Mouse (Mus musculus) layer of hippocampus, postnatal 14 days (tissue): ENCODE measurements around the gene Tjp2. TPM values are rescaled to one million over a fixed set of nuclear protein-coding genes. Genes with fewer than 3 reads are reported as not detected.
"Not testable (repeated sequence)": the region's sequence is repeated elsewhere in the genome, so short reads cannot be mapped to it uniquely, and the experiment has no call there.

Source experiments
- DNase-seq, 2 experiments: peaks; one replicate each; pipeline ENCODE4 v3.0.0; 2021 to 2022; ENCODE audit warnings: low spot score in 2 of 2, mixed read lengths in 1 of 2
- total RNA-seq, 2 experiments: library from RNA; stranded (reverse); gene quantifications; 2 replicates each; pipeline ENCODE4 v1.2.3; 2021

Gene Tjp2
- total RNA-seq, 2 experiments from 2014 or later: 20.9 to 21.9 TPM

DNA sequence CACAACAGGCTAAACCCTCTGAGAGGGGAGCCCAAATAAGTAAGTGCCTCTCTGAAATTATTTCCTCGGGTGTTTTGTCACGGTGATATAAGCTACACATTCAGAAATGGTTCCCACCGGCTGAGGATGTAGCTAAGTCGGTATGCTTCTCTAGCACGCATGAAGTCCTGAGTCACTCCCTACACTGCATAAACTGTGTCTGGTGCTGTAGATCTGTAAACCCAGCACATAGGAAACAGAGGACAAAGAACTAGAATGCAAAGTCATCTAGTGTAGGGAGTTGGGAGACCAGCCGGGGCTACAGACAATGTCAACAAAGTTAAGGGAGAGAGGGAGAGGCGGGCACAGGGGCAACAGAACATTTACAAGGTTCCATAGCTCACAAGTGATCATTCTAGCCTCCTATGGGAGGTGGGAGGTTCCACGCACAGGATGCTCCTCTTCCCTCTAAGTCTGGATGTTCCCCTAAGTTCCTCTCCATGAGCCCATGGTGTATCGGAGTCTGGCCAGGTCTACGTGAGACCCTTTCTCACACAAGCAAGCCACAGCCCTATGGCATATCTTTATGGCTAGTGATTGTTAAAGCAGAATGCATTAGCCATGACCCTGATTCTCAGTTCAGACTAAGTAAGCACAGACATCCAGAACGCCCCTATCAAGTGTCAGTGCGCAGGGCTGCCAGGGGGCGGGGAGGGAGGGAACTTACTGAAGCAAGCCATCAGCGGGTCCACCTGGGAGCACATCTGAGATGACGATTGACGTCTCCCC, 90.5 kb downstream of the Tjp2 start:
- DNase-seq: no peak

GRCm38 (mm10) chr19:24123534-24124290, 101.1 kb downstream of the Tjp2 start:
- DNase-seq: no peak

DNA sequence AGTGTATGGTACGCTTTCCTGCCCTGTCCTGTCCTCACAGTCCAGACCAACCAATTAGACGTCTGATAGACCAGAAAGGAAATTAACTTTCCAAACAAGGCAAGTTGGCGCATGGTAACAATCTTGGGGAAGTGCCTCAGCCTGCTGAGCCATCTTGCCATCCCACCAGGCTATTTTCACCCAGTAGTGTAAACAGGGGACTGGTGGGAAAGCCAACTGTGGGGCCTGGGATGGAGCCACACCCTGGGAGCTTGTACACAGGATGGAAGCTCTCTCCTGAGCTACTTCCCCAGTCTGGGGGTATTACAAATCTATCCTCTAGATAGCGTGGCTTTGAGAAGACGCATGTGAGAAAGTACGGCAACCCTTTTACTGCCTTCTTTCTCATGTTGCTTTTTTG, 101.7 kb downstream of the Tjp2 start:
- DNase-seq: no peak

GRCm38 (mm10) chr19:24122647-24123046, 102.2 kb downstream of the Tjp2 start:
- no peak for DNase-seq

- DNase-seq: no peak
These were observed 104.0 kb downstream of the Tjp2 start for GRCm38 (mm10) chr19:24120811-24121210.

DNA sequence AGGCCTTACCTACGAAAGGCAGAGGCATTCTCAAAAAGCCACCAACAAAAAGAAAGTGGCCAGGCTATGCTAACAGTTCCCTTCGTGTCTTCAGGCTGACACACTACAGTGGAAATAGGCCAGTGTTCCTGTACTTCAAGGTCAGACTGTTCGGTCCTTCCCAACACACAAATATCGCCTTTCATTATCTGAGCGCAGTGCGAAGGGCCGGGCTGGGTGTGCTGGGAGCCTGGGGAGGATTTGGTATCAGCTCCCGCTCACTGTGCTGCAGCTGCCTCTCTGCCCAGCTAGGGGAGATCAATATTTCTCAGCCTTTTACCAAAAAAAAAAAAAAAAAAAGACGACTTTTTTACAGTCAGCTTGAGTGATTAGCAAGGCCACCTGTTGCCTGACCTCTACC, 106.1 kb downstream of the Tjp2 start:
- DNase-seq: no peak

- DNase-seq: no peak
These were observed 113.2 kb downstream of the Tjp2 start for GRCm38 (mm10) chr19:24111581-24111980.

- DNase-seq: no peak
These were observed 117.1 kb downstream of the Tjp2 start for GRCm38 (mm10) chr19:24107707-24108106.

DNA sequence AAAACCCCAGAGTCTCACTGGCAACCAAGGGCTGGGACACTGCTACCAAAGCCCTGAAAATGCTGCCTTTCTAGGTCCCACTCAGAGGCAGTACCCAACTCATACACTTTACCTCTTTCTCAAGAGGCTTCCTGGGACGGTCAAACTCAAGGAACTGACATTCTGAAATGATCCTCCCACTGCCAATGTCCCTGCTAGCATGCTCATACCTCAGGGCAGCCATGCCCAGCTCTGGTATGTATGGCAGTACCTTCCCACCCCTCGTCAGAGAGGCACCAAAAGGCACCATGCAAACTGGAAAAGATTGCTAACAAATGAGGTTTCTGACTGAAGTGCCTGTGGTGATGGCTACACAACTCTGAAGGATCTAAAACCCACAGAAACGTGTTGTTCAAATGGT, 121.0 kb downstream of the Tjp2 start:
- no peak for DNase-seq

GRCm38 (mm10) chr19:24102562-24103126, 122.2 kb downstream of the Tjp2 start:
- peak; percentile 12 to 24 for DNase-seq

- DNase-seq: peak in 1 of 2 experiments; percentile 18
These were observed 123.6 kb downstream of the Tjp2 start for GRCm38 (mm10) chr19:24101183-24101582.

DNA sequence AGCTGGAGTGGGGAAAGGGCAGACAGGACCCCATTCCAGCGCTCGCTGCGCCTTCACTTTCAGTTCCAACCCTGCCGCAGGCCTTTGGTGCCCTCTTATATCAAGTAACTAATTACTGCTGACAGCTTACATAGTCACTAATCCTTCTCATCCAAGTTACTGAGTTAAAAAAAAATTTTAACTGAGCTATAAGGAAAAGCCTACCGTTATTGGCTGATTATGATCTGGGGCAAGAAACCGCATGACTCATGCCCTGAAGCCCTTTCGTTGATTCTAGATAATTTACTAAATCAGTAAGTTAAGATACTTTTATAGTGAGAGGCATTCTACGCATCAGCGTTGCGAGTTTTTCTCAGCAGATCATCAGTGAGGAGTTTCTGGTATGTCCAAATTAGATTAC, 126.1 kb downstream of the Tjp2 start:
- no peak for DNase-seq

DNA sequence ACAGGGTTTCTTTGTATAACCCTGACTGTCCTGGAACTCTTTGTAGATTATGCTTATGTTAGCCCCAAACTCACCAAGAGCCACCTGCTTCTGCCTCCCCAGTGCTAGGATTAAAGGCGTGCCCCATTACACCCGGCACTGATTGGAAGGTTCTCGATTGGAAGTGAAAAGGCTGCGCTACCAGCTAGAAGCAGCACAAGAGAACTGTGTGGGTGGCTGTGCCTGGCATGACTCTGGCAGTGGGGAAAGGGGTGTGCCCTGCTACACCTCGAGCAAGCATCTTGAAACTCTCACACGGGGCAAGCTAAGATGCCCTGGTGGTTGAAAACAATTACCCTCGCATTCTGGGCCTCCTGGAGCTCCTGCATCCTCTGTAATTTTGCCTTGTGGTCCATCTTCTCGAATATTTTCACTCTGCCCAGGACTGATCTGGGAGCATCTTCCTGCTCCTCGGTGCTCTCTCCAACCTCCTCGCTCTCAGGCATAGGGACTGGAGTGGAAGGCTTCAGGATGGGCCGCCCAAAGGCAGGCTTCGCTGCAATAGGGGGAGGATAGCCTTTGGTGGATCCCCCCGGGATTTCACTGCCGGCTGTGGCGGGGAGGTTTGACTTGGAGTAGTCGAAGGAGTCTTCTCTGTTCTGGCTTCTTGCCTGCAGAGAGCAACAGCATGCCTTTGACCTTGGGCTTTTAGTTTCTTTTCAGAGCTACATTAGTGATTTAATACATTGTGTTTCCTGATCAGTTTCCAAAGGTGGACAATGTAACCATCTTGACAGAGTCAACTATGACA, 127.0 kb downstream of the Tjp2 start:
- no peak for DNase-seq

GRCm38 (mm10) chr19:24092060-24092459, 132.8 kb downstream of the Tjp2 start:
- not testable (repeated sequence) for DNase-seq

GRCm38 (mm10) chr19:24090366-24090765, 134.5 kb downstream of the Tjp2 start:
- no peak for DNase-seq

- DNase-seq: no peak
These were observed 139.5 kb downstream of the Tjp2 start for GRCm38 (mm10) chr19:24085306-24085705.

DNA sequence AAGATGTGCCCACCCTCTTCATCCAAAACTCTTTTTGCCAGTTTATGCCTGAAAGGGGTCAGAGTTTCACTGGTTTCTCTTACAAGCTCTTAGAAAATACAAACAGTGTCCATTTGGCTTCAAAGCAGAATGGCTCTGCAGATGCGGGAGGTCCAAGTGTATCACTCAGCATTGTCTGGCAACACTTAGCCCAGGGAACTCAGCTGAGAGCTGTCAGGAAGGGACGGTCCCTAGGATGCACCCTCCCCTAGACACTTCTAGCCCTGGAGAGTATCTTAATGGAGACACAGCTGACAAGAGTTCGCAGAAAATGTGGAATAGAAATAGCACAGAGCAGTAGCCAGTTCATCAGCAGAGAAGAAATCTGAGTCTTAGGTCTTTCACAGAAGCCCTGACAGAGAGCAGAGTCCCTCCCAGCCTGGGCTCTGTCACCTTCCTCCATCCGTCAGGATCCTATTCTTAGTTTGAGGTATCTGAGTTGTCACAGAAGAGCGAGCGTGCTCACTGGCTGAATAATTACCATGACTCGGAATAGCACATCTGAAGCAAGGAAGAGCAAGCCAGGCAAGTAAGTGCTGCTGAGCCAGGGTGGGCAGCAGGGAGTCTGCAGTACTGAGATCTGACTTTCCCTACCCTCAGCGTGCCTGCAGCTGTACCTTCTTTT, 144.3 kb downstream of the Tjp2 start:
- no peak for DNase-seq

DNA sequence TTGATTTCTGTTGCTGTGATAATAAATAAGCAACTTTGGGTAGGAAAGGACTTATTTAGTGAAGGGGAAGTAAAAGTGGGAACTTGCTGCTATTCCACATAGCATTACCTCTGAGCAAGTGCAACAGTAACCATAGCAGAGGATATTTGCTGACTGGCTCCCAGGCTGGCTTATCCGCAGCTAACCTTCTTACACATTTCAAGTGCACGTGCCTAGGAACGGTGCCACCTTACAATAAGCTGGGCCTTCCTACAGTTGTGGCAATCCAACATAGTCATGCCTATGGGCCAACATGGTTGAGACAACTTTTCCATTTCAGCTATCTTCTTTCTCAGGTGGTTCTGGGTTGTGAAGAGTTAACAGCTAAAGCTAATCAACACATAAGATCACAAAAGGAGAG, 147.2 kb downstream of the Tjp2 start:
- DNase-seq: no peak

- DNase-seq: no peak
These were observed 148.3 kb downstream of the Tjp2 start for GRCm38 (mm10) chr19:24076536-24076935.

DNA sequence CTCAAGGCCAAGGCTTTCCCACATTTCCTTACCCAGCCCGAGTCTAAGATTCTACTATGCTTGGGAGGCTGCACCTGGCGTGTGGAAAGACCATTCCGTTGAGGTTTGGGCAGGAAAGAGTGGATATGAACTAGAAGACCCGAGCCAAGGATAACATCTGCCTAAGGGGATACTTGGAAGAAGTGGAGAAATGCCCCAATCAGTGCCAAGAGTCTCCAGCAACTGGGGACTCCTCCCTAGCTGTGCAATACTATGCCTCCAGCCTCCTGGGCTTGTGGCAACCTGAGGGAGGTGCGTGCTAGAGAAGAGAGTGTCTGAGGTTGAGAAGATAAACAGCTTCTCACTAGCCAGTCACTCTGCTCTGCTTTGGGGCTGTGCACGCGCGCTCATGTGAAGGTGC, 148.9 kb downstream of the Tjp2 start:
- DNase-seq: no peak

GRCm38 (mm10) chr19:24073155-24073554, 151.7 kb downstream of the Tjp2 start:
- DNase-seq: no peak
